Mouse (Mus musculus): ENCODE measurements around the gene Scn8a. TPM values are rescaled to one million over a fixed set of nuclear protein-coding genes. Genes with fewer than 3 reads are reported as not detected.

The Scn8a gene
- polyA plus RNA-seq, 1 experiment from 2014 or later: 18.2 TPM

- peak overlapping the region; percentile 46 for H3K27ac ChIP-seq (replicated peaks)
- WGBS: 19% methylated on average over 19 of the region's 19 CpGs
- H3K9me3 ChIP-seq: no peaks in the 10 kb centered on the region
- H3K36me3 ChIP-seq: no peaks in the 10 kb centered on the region
- ATAC-seq (ENCODE audit: low read depth): peak; percentile 49; the same call in 1 of the 2 replicates
- peak overlapping the region; percentile 52; the same call in 1 of the 2 replicates for H3K9ac ChIP-seq
- no peaks in the 10 kb centered on the region for H3K27me3 ChIP-seq
- H3K4me2 ChIP-seq: peak overlapping the region; percentile 16; the same call in 1 of the 2 replicates
- H3K4me1 ChIP-seq (replicated peaks): peaks cover 23% of the 10 kb centered on the region
- H3K4me3 ChIP-seq: no peak overlapping the region
These were observed 53.8 kb downstream of the Scn8a start for GRCm38 (mm10) chr15:100923476-100923875.

GRCm38 (mm10) chr15:100924941-100925340, 55.3 kb downstream of the Scn8a start:
- Histone ChIP-seq H3K27me3 (no peaks in the 10 kb centered on the region), H3K4me3 (no peak overlapping the region), H3K4me2 (no peak overlapping the region), H3K27ac (replicated peaks) (peak overlapping the region; percentile 56), H3K9me3 (no peaks in the 10 kb centered on the region), H3K4me1 (replicated peaks) (peaks cover 23% of the 10 kb centered on the region), H3K9ac (peak overlapping the region; percentile 31; the same call in 1 of the 2 replicates), H3K36me3 (no peaks in the 10 kb centered on the region)
- peak; percentile 57 for ATAC-seq (ENCODE audit: low read depth)
- WGBS: 66% methylated on average over 10 of the region's 10 CpGs

- Histone ChIP-seq H3K9me3 (no peaks in the 10 kb centered on the region), H3K4me3 (no peak overlapping the region), H3K4me2 (no peak overlapping the region), H3K9ac (no peak overlapping the region), H3K36me3 (no peaks in the 10 kb centered on the region), H3K4me1 (replicated peaks) (peaks cover 15% of the 10 kb centered on the region), H3K27ac (replicated peaks) (no peak overlapping the region), H3K27me3 (no peaks in the 10 kb centered on the region)
- ATAC-seq (ENCODE audit: low read depth): no peak
- 48% methylated on average over 3 of the region's 3 CpGs for WGBS
These were observed 60.8 kb downstream of the Scn8a start for GRCm38 (mm10) chr15:100930477-100930876.

GRCm38 (mm10) chr15:100936176-100936575, 66.5 kb downstream of the Scn8a start:
- no peak for ATAC-seq (ENCODE audit: low read depth)
- Histone ChIP-seq H3K4me2 (peak overlapping the region; percentile 35), H3K9me3 (no peaks in the 10 kb centered on the region), H3K27me3 (no peaks in the 10 kb centered on the region), H3K27ac (replicated peaks) (peak overlapping the region; percentile 65; the same call in 1 of the 2 replicates), H3K4me1 (replicated peaks) (peaks cover 30% of the 10 kb centered on the region), H3K9ac (peak overlapping the region; percentile 60), H3K4me3 (peak overlapping the region; percentile 5; the same call in 1 of the 2 replicates), H3K36me3 (peaks cover 25% of the 10 kb centered on the region)
- 43% methylated on average over 24 of the region's 24 CpGs for WGBS

- Histone ChIP-seq H3K27ac (replicated peaks) (no peak overlapping the region), H3K9me3 (no peaks in the 10 kb centered on the region), H3K36me3 (peaks cover 4% of the 10 kb centered on the region; the same call in 1 of the 2 replicates), H3K4me1 (replicated peaks) (peaks cover 14% of the 10 kb centered on the region), H3K27me3 (no peaks in the 10 kb centered on the region), H3K9ac (no peak overlapping the region), H3K4me3 (no peak overlapping the region), H3K4me2 (no peak overlapping the region)
- ATAC-seq (ENCODE audit: low read depth): no peak
- WGBS: 87% methylated on average over 13 of the region's 13 CpGs
These were observed 78.7 kb downstream of the Scn8a start for GRCm38 (mm10) chr15:100948383-100948782.

- no peak overlapping the region for H3K9ac ChIP-seq
- WGBS: 86% methylated on average over 4 of the region's 4 CpGs
- no peak overlapping the region for H3K4me2 ChIP-seq
- H3K4me3 ChIP-seq: no peak overlapping the region
- peaks cover 14% of the 10 kb centered on the region for H3K4me1 ChIP-seq (replicated peaks)
- no peaks in the 10 kb centered on the region for H3K9me3 ChIP-seq
- ATAC-seq (ENCODE audit: low read depth): no peak
- peaks cover 4% of the 10 kb centered on the region; the same call in 1 of the 2 replicates for H3K36me3 ChIP-seq
- H3K27me3 ChIP-seq: no peaks in the 10 kb centered on the region
- no peak overlapping the region for H3K27ac ChIP-seq (replicated peaks)
These were observed 79.5 kb downstream of the Scn8a start for GRCm38 (mm10) chr15:100949169-100949568.

GRCm38 (mm10) chr15:100951491-100951890, 81.8 kb downstream of the Scn8a start:
- peaks cover 14% of the 10 kb centered on the region for H3K4me1 ChIP-seq (replicated peaks)
- no peaks in the 10 kb centered on the region for H3K9me3 ChIP-seq
- H3K4me3 ChIP-seq: no peak overlapping the region
- WGBS: 74% methylated on average over 10 of the region's 10 CpGs
- no peak for ATAC-seq (ENCODE audit: low read depth)
- H3K36me3 ChIP-seq: peaks cover 4% of the 10 kb centered on the region; the same call in 1 of the 2 replicates
- H3K9ac ChIP-seq: no peak overlapping the region
- no peak overlapping the region for H3K27ac ChIP-seq (replicated peaks)
- no peaks in the 10 kb centered on the region for H3K27me3 ChIP-seq
- no peak overlapping the region for H3K4me2 ChIP-seq

GRCm38 (mm10) chr15:100952292-100952691, 82.6 kb downstream of the Scn8a start:
- Histone ChIP-seq H3K4me3 (no peak overlapping the region), H3K4me1 (replicated peaks) (peaks cover 14% of the 10 kb centered on the region), H3K4me2 (no peak overlapping the region), H3K9me3 (no peaks in the 10 kb centered on the region), H3K27ac (replicated peaks) (no peak overlapping the region), H3K27me3 (no peaks in the 10 kb centered on the region), H3K36me3 (peaks cover 8% of the 10 kb centered on the region; the same call in 1 of the 2 replicates), H3K9ac (no peak overlapping the region)
- ATAC-seq (ENCODE audit: low read depth): no peak
- 70% methylated on average over 2 of the region's 2 CpGs for WGBS

- 18% methylated on average over 8 of the region's 8 CpGs for WGBS
These were observed 83.2 kb downstream of the Scn8a start for GRCm38 (mm10) chr15:100952854-100953253.

GRCm38 (mm10) chr15:100953955-100954354, 84.3 kb downstream of the Scn8a start:
- H3K9ac ChIP-seq: no peak overlapping the region
- no peak overlapping the region for H3K27ac ChIP-seq (replicated peaks)
- no peak overlapping the region for H3K4me3 ChIP-seq
- peaks cover 8% of the 10 kb centered on the region; the same call in 1 of the 2 replicates for H3K36me3 ChIP-seq
- peaks cover 14% of the 10 kb centered on the region for H3K4me1 ChIP-seq (replicated peaks)
- no peaks in the 10 kb centered on the region for H3K9me3 ChIP-seq
- H3K27me3 ChIP-seq: no peaks in the 10 kb centered on the region
- ATAC-seq (ENCODE audit: low read depth): no peak
- WGBS: 68% methylated on average over 7 of the region's 7 CpGs
- no peak overlapping the region for H3K4me2 ChIP-seq

More at GRCm38 (mm10) chr15:100952854-100953253, 83.2 kb downstream of the Scn8a start:
- ATAC-seq (ENCODE audit: low read depth): no peak
- Histone ChIP-seq H3K4me2 (no peak overlapping the region), H3K27ac (replicated peaks) (no peak overlapping the region), H3K9ac (no peak overlapping the region), H3K36me3 (peaks cover 8% of the 10 kb centered on the region; the same call in 1 of the 2 replicates), H3K27me3 (no peaks in the 10 kb centered on the region), H3K4me3 (no peak overlapping the region), H3K9me3 (no peaks in the 10 kb centered on the region), H3K4me1 (replicated peaks) (peaks cover 14% of the 10 kb centered on the region)

- Histone ChIP-seq H3K36me3 (peaks cover 8% of the 10 kb centered on the region; the same call in 1 of the 2 replicates), H3K4me1 (replicated peaks) (peaks cover 14% of the 10 kb centered on the region), H3K27ac (replicated peaks) (no peak overlapping the region), H3K4me2 (no peak overlapping the region), H3K9me3 (no peaks in the 10 kb centered on the region), H3K9ac (no peak overlapping the region), H3K4me3 (no peak overlapping the region), H3K27me3 (no peaks in the 10 kb centered on the region)
- 75% methylated on average over 16 of the region's 16 CpGs for WGBS
- ATAC-seq (ENCODE audit: low read depth): no peak
These were observed 85.1 kb downstream of the Scn8a start for GRCm38 (mm10) chr15:100954751-100955150.

GRCm38 (mm10) chr15:100960958-100961357, 91.3 kb downstream of the Scn8a start:
- H3K36me3 ChIP-seq: peaks cover 4% of the 10 kb centered on the region; the same call in 1 of the 2 replicates
- no peak overlapping the region for H3K4me2 ChIP-seq
- no peaks in the 10 kb centered on the region for H3K9me3 ChIP-seq
- H3K9ac ChIP-seq: no peak overlapping the region
- no peaks in the 10 kb centered on the region for H3K27me3 ChIP-seq
- no peak for ATAC-seq (ENCODE audit: low read depth)
- WGBS: 82% methylated on average over 6 of the region's 6 CpGs
- no peaks in the 10 kb centered on the region for H3K4me1 ChIP-seq (replicated peaks)
- H3K27ac ChIP-seq (replicated peaks): no peak overlapping the region
- H3K4me3 ChIP-seq: no peak overlapping the region

- H3K9me3 ChIP-seq: no peaks in the 10 kb centered on the region
- no peak overlapping the region for H3K27ac ChIP-seq (replicated peaks)
- no peak for ATAC-seq (ENCODE audit: low read depth)
- H3K4me3 ChIP-seq: no peak overlapping the region
- H3K4me1 ChIP-seq (replicated peaks): no peaks in the 10 kb centered on the region
- no peak overlapping the region for H3K9ac ChIP-seq
- no peak overlapping the region for H3K4me2 ChIP-seq
- 84% methylated on average over 4 of the region's 4 CpGs for WGBS
- H3K27me3 ChIP-seq: no peaks in the 10 kb centered on the region
- peaks cover 4% of the 10 kb centered on the region; the same call in 1 of the 2 replicates for H3K36me3 ChIP-seq
These were observed 91.9 kb downstream of the Scn8a start for GRCm38 (mm10) chr15:100961561-100961960.

All from neural tube, embryonic 13.5 days (tissue).